Mouse (Mus musculus): ENCODE data around the gene Dnttip1. TPM values are rescaled to one million over a fixed set of nuclear protein-coding genes. Genes with fewer than 3 reads are reported as not detected.

The Dnttip1 gene
- polyA plus RNA-seq, 2 experiments from 2014 or later: 6.0 to 6.5 TPM

DNA sequence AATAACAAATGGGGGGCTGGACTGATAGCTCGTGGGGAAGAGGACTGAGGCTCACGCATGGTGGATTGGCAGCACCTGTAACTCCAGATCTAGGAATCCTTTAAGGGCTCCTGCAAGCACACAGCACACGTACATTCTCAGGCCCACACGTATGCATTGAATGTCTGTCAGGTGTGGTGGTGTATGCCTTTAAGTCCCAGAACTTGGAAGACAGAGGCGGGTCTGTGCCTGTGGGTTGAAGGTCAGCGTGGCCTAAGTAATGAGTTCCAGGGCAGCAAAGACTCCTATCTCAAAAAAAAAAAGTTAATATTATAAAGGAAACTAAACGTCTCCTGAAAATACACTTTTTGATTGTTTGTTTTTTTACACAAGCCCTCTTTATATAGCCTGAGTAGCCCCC is 60.8 kb downstream of the Dnttip1 start:
- ATAC-seq: no peak

DNA sequence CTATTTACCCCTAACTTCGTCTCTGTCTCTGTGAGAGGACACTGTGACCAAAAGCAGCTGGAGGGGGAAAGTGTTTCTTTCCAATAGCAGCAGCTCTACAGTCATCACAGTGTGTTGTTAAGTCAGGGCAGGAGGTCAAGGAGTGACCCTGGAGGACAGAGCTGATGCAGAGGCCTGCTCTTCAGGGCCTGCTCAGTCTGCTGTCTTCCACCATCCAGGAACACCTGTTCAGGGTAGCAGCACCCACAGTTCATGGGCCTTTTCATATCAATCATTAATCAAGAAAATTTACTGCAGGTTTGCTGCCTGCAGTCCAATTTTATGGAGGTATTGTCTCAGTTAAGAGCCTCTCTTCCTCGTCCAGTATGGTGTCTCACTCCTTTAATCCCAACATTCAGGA is 67.8 kb downstream of the Dnttip1 start:
- ATAC-seq: no peak

GRCm38 (mm10) chr2:164815348-164815747 is 69.6 kb downstream of the Dnttip1 start:
- ATAC-seq: no peak

DNA sequence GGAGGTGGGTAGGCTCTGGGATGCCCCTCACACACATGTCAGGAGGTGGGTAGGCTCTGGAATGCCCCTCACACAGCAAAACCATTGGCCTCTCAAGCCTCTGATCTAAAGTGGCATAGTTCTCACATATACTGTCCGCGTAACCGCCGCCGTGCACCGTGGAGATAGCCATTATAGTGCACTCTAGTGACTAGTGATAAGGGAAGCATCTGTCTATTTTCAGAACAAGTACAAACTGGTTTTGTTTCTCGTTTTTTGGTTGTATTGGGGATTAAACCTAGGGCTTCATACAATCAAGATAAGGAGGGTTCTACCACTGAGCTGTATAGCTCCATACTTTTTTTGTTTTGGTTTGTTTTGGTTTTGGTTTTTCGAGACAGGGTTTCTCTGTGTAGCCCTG is 70.0 kb downstream of the Dnttip1 start:
- no peak for ATAC-seq

- no peak for ATAC-seq
Measured at GRCm38 (mm10) chr2:164817206-164817605, 71.4 kb downstream of the Dnttip1 start.

GRCm38 (mm10) chr2:164817703-164818102 is 71.9 kb downstream of the Dnttip1 start:
- ATAC-seq: no peak

Other genes with a start within 250 kb of the Dnttip1 start
- gene Pigt, start 248.5 kb upstream of the Dnttip1 start, polyA plus RNA-seq (2017; shearing (Covaris generic)): 10 to 100 TPM; 19.6 to 47.7 TPM
- not detected for gene Wfdc2, start 183.6 kb upstream of the Dnttip1 start, polyA plus RNA-seq (2017; shearing (Covaris generic))
- gene Spint3, start 172.5 kb upstream of the Dnttip1 start, polyA plus RNA-seq (2017; shearing (Covaris generic)): not detected
- gene Wfdc6a, start 160.5 kb upstream of the Dnttip1 start, polyA plus RNA-seq (2017; shearing (Covaris generic)): not detected
- gene Eppin, start 152.4 kb upstream of the Dnttip1 start, polyA plus RNA-seq (2017; shearing (Covaris generic)): not detected
- gene Wfdc6b, start 132.5 kb upstream of the Dnttip1 start, polyA plus RNA-seq (2017; shearing (Covaris generic)): not detected
- not detected for gene Wfdc8, start 132.4 kb upstream of the Dnttip1 start, polyA plus RNA-seq (2017; shearing (Covaris generic))
- gene Wfdc16, start 107.2 kb upstream of the Dnttip1 start, polyA plus RNA-seq (2017; shearing (Covaris generic)): not detected
- gene Wfdc10, start 89.9 kb upstream of the Dnttip1 start, polyA plus RNA-seq (2017; shearing (Covaris generic)): not detected
- gene Wfdc9, start 89.4 kb upstream of the Dnttip1 start, polyA plus RNA-seq (2017; shearing (Covaris generic)): not detected
- gene Wfdc11, start 71.9 kb upstream of the Dnttip1 start, polyA plus RNA-seq (2017; shearing (Covaris generic)): not detected
- gene Wfdc13, start 60.9 kb upstream of the Dnttip1 start, polyA plus RNA-seq (2017; shearing (Covaris generic)): not detected
- not detected for gene Spint4, start 47.5 kb upstream of the Dnttip1 start, polyA plus RNA-seq (2017; shearing (Covaris generic))
- not detected for gene Spint5, start 30.7 kb upstream of the Dnttip1 start, polyA plus RNA-seq (2017; shearing (Covaris generic))
- gene Wfdc3, start 52 bp upstream of the Dnttip1 start, polyA plus RNA-seq (2017; shearing (Covaris generic)): not detected
- gene Ube2c, start 23.9 kb downstream of the Dnttip1 start, polyA plus RNA-seq (2017; shearing (Covaris generic)): 10 to 100 TPM; 46.3 to 68.1 TPM
- gene Tnnc2, start 34.0 kb downstream of the Dnttip1 start, polyA plus RNA-seq (2017; shearing (Covaris generic)): not detected
- gene Snx21, start 39.8 kb downstream of the Dnttip1 start, polyA plus RNA-seq (2017; shearing (Covaris generic)): 1 to 10 TPM; 5.0 to 5.1 TPM
- gene Acot8, start 58.9 kb downstream of the Dnttip1 start, polyA plus RNA-seq (2017; shearing (Covaris generic)): 10 to 100 TPM; 35.1 to 49.1 TPM
- gene Zswim3, start 59.1 kb downstream of the Dnttip1 start, polyA plus RNA-seq (2017; shearing (Covaris generic)): 1 to 10 TPM; 3.8 to 5.4 TPM
- 10 to 100 TPM; 18.0 to 19.4 TPM for gene Zswim1, start 76.7 kb downstream of the Dnttip1 start, polyA plus RNA-seq (2017; shearing (Covaris generic))
- gene Spata25, start 82.6 kb downstream of the Dnttip1 start, polyA plus RNA-seq (2017; shearing (Covaris generic)): not detected
- gene Ctsa, start 86.9 kb downstream of the Dnttip1 start, polyA plus RNA-seq (2017; shearing (Covaris generic)): 100 to 1,000 TPM; 215 to 216 TPM
- under 1 TPM in 1 of 2 experiments, not detected in 1; 0.69 TPM for gene Neurl2, start 87.5 kb downstream of the Dnttip1 start, polyA plus RNA-seq (2017; shearing (Covaris generic))
- gene Pltp, start 111.7 kb downstream of the Dnttip1 start, polyA plus RNA-seq (2017; shearing (Covaris generic)): 1 to 10 TPM in 1 of 2 experiments, under 1 TPM in 1; 0.87 to 1.0 TPM
- 100 to 1,000 TPM; 102 to 122 TPM for gene Pcif1, start 133.3 kb downstream of the Dnttip1 start, polyA plus RNA-seq (2017; shearing (Covaris generic))
- gene Zfp335, start 165.8 kb downstream of the Dnttip1 start, polyA plus RNA-seq (2017; shearing (Covaris generic)): 1 to 10 TPM; 6.7 to 9.0 TPM
- gene Mmp9, start 194.8 kb downstream of the Dnttip1 start, polyA plus RNA-seq (2017; shearing (Covaris generic)): 1 to 10 TPM in 1 of 2 experiments, under 1 TPM in 1; 0.78 to 1.4 TPM
- gene Slc12a5, start 214.8 kb downstream of the Dnttip1 start, polyA plus RNA-seq (2017; shearing (Covaris generic)): under 1 TPM in 1 of 2 experiments, not detected in 1; 0.34 TPM

All from activated CD4-positive, CD25-positive, alpha-beta regulatory T cell, adult 4 months (primary cell).